Mouse (Mus musculus) stomach, embryonic 16.5 days (tissue): ENCODE data around the gene Abhd11. TPM values are rescaled to one million over a fixed set of nuclear protein-coding genes. Genes with fewer than 3 reads are reported as not detected.

Experiments used
- ATAC-seq: fragments of 200-750 bp; cut with Nextera tagmentation; 2 replicates; pipeline ENCODE4 v1.8.0; 2017; ENCODE audit warnings: moderate number of reproducible peaks, moderate TSS enrichment; ENCODE audit not compliant: insufficient read depth, low FRiP score
- H3K27ac ChIP-seq: fragments of 300-500 bp; sonication (generic); 2 replicates; pipeline ENCODE4 v1.5.1; 2014; ENCODE audit warnings: low read length
- H3K27me3 ChIP-seq: fragments of 300-500 bp; sonication (generic); 2 replicates; pipeline ENCODE4 v1.6.1; 2014; ENCODE audit warnings: low read length, control low read depth, mixed read lengths; ENCODE audit not compliant: control insufficient read depth, insufficient read depth
- H3K36me3 ChIP-seq: fragments of 300-500 bp; sonication (generic); 2 replicates; pipeline ENCODE4 v1.6.1; 2014; ENCODE audit warnings: low read length; ENCODE audit not compliant: control insufficient read depth, insufficient read depth
- H3K4me1 ChIP-seq: fragments of 300-500 bp; sonication (generic); 2 replicates; pipeline ENCODE4 v1.6.1; 2014; ENCODE audit warnings: low read length, control low read depth, mixed read lengths; ENCODE audit not compliant: control insufficient read depth, insufficient read depth
- H3K4me2 ChIP-seq: fragments of 300-500 bp; sonication (generic); 2 replicates; pipeline ENCODE4 v1.6.1; 2014; ENCODE audit warnings: low read depth, low read length, mixed read lengths
- H3K4me3 ChIP-seq: fragments of 300-500 bp; sonication (generic); replicated peaks from 2 replicates; pipeline ENCODE4 v1.5.1; 2014; ENCODE audit warnings: mild to moderate bottlenecking, low read length
- H3K9ac ChIP-seq: fragments of 300-500 bp; sonication (generic); 2 replicates; pipeline ENCODE4 v1.6.1; 2014; ENCODE audit warnings: low read length
- H3K9me3 ChIP-seq: fragments of 300-500 bp; sonication (generic); replicated peaks from 2 replicates; pipeline ENCODE4 v1.6.1; 2016; ENCODE audit warnings: low read length, control low read depth; ENCODE audit not compliant: control insufficient read depth
- WGBS: fragments of 180-500 bp; shearing (Covaris S2); extraction: QIAGEN DNeasy Blood & Tissue Kit; methylation state at CpG from one replicate; pipeline ENCODE4 v1.1.7; 2014; 5-methylcytosine and 5-hydroxymethylcytosine counted together
- polyA plus RNA-seq: library from polyadenylated mRNA; unstranded; fragments of >200 nt; fragmentation: Nextera tagmentation; extraction: Ambion mirVana; gene quantifications from 2 replicates; pipeline ENCODE4 v1.2.1, GENCODE M21; 2015

Abhd11 gene
- polyA plus RNA-seq, 1 experiment from 2014 or later: 70.7 TPM

DNA sequence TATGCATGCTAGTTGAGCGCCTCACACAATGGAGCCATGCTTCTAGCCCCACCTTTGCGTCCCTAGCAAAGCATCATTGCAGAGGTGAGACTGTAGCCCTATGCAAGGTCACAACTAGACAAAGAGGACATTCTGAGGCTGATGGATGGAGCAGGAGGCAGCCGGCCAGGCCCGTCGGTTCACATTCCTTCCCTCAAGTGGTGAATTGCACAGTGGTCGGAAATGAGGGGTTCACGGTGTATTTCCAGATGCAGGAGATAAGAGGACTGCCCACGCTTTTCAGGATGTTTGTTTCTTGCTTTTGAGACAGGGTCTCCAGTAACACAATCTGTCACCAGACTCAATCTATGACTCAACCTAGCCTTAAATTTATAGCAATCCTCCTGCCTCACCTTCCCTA, 38.3 kb upstream of the Abhd11 start:
- no peak for ATAC-seq
- H3K27ac ChIP-seq: no peak overlapping the region

DNA sequence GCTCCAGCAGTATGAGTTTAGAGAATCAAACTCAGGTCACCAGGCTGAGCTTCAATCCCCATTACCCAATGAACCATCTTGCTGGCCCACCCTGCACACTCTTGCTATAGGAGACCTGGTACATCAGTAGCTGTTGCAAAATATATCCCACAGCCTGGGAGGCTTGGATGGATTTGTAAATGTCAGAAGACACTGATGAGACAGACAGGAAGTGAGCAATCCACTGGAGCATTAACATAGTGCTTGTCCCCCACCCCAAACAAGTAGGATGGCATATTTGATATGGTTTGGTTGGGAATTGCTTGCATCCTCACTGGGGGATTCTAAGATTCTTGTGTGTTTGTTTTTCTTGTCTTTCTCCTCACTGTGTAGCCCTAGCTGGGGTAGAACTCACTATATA, 35.9 kb upstream of the Abhd11 start:
- no peaks in the 10 kb centered on the region for H3K9me3 ChIP-seq
- H3K4me1 ChIP-seq: no peaks in the 10 kb centered on the region; the same call in 1 of the 2 replicates
- no peak overlapping the region for H3K4me2 ChIP-seq
- H3K27me3 ChIP-seq: no peaks in the 10 kb centered on the region; the same call in 1 of the 2 replicates
- H3K4me3 ChIP-seq: no peak overlapping the region
- no peak overlapping the region for H3K27ac ChIP-seq
- no peak for ATAC-seq
- H3K36me3 ChIP-seq: no peaks in the 10 kb centered on the region
- H3K9ac ChIP-seq: no peak overlapping the region

More for the DNA sequence above, 38.3 kb upstream of the Abhd11 start:
- Histone ChIP-seq H3K4me2 (no peak overlapping the region), H3K9ac (no peak overlapping the region), H3K27me3 (no peaks in the 10 kb centered on the region; the same call in 1 of the 2 replicates), H3K9me3 (no peaks in the 10 kb centered on the region), H3K36me3 (no peaks in the 10 kb centered on the region), H3K4me3 (no peak overlapping the region), H3K4me1 (peaks cover 8% of the 10 kb centered on the region; the same call in 1 of the 2 replicates)
- 51% methylated on average over 8 of the region's 8 CpGs for WGBS

DNA sequence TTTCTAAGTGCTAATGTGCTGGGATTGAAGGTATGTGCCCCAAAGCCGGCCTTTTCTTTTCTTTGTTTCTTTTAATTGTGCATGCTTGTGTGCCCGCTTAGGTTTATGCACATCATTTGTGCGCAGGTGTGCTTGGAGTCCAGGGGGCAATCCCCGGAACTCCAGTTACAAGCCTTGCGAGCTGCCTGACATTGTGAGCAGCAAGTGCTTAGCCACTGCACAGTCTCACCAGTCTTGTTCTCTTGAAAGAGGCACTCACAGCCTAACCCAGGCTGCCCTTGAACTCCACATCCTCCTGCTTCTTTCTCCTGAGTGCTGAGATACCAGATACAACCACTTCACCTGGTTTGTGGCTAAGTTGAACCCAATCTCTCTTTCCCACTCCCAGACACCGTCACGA, 35.4 kb upstream of the Abhd11 start:
- no peak overlapping the region for H3K9ac ChIP-seq
- H3K36me3 ChIP-seq: no peaks in the 10 kb centered on the region
- H3K27me3 ChIP-seq: no peaks in the 10 kb centered on the region; the same call in 1 of the 2 replicates
- no peaks in the 10 kb centered on the region; the same call in 1 of the 2 replicates for H3K4me1 ChIP-seq
- H3K4me2 ChIP-seq: no peak overlapping the region
- no peak overlapping the region for H3K27ac ChIP-seq
- 83% methylated on average over 7 of the region's 7 CpGs for WGBS
- no peak overlapping the region for H3K4me3 ChIP-seq
- no peak for ATAC-seq
- H3K9me3 ChIP-seq: no peaks in the 10 kb centered on the region

DNA sequence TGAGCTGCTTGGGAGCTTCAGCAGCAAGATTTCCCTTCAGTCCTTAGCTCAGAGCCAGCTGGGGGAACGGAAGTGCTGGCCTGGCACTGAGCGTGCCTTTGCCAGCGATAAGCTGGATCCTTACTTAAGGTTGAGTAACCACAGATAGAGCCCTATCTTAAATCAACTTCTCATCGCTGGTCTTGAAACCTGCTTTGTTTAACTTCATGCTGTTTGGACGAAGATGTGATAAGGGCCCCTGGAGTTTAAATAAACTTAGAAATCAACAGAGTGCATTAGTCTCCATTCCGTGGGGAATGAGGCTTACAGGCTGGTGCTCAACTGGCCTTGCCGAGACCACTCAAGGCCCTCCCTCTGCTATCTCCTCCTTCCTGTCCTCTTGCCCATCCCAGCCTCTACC, 34.7 kb upstream of the Abhd11 start:
- ATAC-seq: peak; percentile 63
- Histone ChIP-seq H3K36me3 (no peaks in the 10 kb centered on the region), H3K4me3 (no peak overlapping the region), H3K9me3 (no peaks in the 10 kb centered on the region), H3K27me3 (no peaks in the 10 kb centered on the region; the same call in 1 of the 2 replicates), H3K4me2 (no peak overlapping the region), H3K4me1 (no peaks in the 10 kb centered on the region; the same call in 1 of the 2 replicates), H3K27ac (no peak overlapping the region), H3K9ac (no peak overlapping the region)
- 15% methylated on average over 7 of the region's 7 CpGs for WGBS

DNA sequence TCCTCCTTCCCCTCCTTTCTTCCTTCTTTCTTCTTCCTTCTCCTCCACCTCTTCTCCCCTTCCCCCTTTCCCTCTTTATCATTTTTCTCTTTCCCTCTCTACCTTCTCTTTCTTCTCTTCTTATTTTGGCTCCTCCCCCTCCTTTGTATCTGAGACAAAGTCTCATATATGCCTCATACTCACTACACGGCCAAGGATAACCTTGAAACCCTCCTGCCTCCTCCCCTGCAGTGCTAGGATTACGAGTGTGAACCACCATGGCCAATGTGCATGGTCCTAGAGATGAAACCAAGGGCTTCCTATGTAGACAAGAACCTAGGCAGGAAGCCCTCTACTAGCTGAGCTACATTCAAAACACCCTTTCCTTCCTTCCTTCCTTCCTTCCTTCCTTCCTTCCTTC, 34.0 kb upstream of the Abhd11 start:
- Histone ChIP-seq H3K4me2 (no peak overlapping the region), H3K27ac (no peak overlapping the region)
- no peak for ATAC-seq

DNA sequence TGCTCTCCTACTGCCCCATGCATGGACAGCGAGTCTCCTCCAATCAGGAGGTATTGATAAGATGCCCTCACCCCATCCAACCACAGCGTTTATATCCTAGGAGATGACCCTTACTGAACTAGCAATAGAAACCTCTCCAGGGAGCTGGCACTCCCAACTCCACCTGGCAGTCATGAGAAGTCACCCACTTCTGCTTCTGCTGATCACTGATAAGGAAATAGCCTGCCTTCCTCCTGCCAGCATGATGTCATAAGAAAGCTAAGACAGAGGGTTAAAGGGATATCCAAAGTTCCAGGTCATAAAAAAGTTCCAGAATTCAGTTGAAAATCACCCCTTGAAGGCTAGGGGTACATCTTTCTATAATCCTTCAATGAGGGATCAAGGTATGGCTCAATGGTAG, 32.8 kb upstream of the Abhd11 start:
- Histone ChIP-seq H3K36me3 (no peaks in the 10 kb centered on the region), H3K4me3 (no peak overlapping the region), H3K4me1 (no peaks in the 10 kb centered on the region; the same call in 1 of the 2 replicates), H3K4me2 (no peak overlapping the region), H3K9me3 (no peaks in the 10 kb centered on the region), H3K27ac (no peak overlapping the region), H3K9ac (no peak overlapping the region), H3K27me3 (no peaks in the 10 kb centered on the region; the same call in 1 of the 2 replicates)
- ATAC-seq: no peak
- 88% methylated on average over 2 of the region's 2 CpGs for WGBS

More for the DNA sequence above, 34.0 kb upstream of the Abhd11 start:
- no peak overlapping the region for H3K9ac ChIP-seq
- 51% methylated on average over 2 of the region's 2 CpGs for WGBS
- no peaks in the 10 kb centered on the region; the same call in 1 of the 2 replicates for H3K4me1 ChIP-seq
- H3K27me3 ChIP-seq: no peaks in the 10 kb centered on the region; the same call in 1 of the 2 replicates
- no peak overlapping the region for H3K4me3 ChIP-seq
- H3K36me3 ChIP-seq: no peaks in the 10 kb centered on the region
- H3K9me3 ChIP-seq: no peaks in the 10 kb centered on the region

DNA sequence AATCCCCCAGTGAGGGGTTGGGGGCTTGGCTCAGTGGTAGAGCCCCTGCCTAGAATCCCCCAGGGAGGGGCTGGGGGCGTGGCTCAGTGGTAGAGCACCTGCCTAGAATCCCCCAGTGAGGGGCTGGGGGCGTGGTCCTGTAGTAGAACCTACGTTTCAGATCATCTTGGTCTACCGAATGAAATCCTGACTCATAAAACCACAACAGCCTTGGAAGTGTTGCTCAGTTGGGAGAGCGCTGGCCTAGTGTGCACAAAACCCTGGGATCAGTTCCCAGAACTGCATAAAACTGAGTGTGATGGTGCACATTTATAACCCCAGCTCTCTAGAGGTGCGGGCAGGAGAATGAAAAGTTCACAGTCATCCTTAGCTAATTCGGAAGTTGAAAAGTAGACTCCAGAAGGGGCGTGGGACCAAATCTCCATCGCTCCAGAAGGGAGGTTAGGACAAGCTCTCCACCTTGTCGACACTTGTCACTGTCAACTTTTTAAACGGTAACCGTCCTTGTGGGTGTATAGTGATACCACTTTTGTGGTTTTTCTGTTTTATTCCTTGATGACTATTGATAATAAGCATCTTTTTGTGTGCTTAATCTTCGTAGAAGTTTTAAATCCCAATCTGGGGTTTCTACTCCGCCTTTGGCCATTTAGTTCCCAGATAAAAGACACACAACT, 32.2 kb upstream of the Abhd11 start:
- 79% methylated on average over 14 of the region's 14 CpGs for WGBS
- Histone ChIP-seq H3K9me3 (no peaks in the 10 kb centered on the region), H3K9ac (no peak overlapping the region), H3K27ac (no peak overlapping the region), H3K4me3 (no peak overlapping the region), H3K27me3 (no peaks in the 10 kb centered on the region; the same call in 1 of the 2 replicates), H3K4me1 (no peaks in the 10 kb centered on the region; the same call in 1 of the 2 replicates), H3K36me3 (no peaks in the 10 kb centered on the region), H3K4me2 (no peak overlapping the region)
- no peak for ATAC-seq

DNA sequence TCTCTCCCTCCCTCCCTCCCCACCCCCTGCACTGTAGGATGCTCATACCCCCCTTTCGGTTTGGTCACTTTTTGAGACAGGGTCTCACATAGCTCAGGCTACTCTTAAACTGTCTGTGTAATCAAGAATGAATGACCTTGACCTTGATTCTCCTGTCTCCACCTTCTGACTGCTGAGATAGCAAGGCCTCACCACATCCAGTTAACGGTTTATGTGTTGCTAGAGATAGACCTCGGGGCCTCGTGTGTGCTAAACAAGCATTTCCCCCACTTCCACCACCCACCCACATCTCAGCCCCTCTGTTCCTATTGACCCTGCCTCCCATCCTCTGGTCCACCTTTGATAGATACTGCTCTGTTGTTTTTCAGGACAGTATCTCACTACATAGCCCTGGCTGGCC, 31.1 kb upstream of the Abhd11 start:
- H3K4me1 ChIP-seq: no peaks in the 10 kb centered on the region; the same call in 1 of the 2 replicates

DNA sequence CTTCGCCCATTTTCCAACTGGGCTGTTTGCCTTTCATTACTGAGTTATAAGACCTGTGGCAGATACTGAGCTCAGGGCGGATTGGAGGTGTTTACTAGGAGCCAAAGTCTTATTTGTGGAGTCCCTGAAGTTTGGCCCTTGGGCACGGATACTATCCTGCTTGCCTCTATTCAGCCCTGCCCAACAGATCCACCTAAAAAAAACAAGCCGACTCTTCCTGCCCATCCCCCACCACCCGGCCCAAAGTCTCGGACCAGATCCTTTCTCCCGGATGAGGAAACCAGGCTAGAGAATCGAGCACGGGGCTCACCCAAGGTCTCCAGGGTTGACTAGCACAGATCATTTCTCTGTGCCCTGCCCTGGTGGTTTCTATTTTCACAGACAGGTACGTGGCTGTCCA, 27.8 kb upstream of the Abhd11 start:
- no peaks in the 10 kb centered on the region for H3K36me3 ChIP-seq
- H3K4me2 ChIP-seq: no peak overlapping the region
- no peak overlapping the region for H3K27ac ChIP-seq
- H3K27me3 ChIP-seq: peaks cover 13% of the 10 kb centered on the region
- no peaks in the 10 kb centered on the region for H3K9me3 ChIP-seq
- 49% methylated on average over 10 of the region's 10 CpGs for WGBS
- no peak for ATAC-seq
- peaks cover 5% of the 10 kb centered on the region; the same call in 1 of the 2 replicates for H3K4me1 ChIP-seq
- H3K9ac ChIP-seq: no peak overlapping the region
- no peak overlapping the region for H3K4me3 ChIP-seq

More for the DNA sequence above, 31.1 kb upstream of the Abhd11 start:
- Histone ChIP-seq H3K27ac (no peak overlapping the region), H3K4me2 (no peak overlapping the region), H3K27me3 (no peaks in the 10 kb centered on the region; the same call in 1 of the 2 replicates), H3K4me3 (no peak overlapping the region), H3K9ac (no peak overlapping the region), H3K9me3 (no peaks in the 10 kb centered on the region), H3K36me3 (no peaks in the 10 kb centered on the region)
- WGBS: 78% methylated on average over 4 of the region's 4 CpGs
- ATAC-seq: no peak
